Mouse (Mus musculus) C2C12 (cell line): ENCODE measurements around the gene Olfm4.

Experiments
- CEBPB ChIP-seq: IDR thresholded peaks from one replicate; pipeline ENCODE4 v1.6.1; 2011; ENCODE audit warnings: low read depth, mild to moderate bottlenecking, control low read depth, moderate library complexity
- CTCF ChIP-seq: IDR thresholded peaks from one replicate; pipeline ENCODE4 v1.5.1; 2011; ENCODE audit not compliant: control insufficient read depth, insufficient read depth, insufficient read length
- MAX ChIP-seq: IDR thresholded peaks from one replicate; pipeline ENCODE4 v1.6.1; 2011; ENCODE audit warnings: mild to moderate bottlenecking, control low read depth
- MYOD1 ChIP-seq: IDR thresholded peaks from one replicate; pipeline ENCODE4 v1.6.1; 2011; ENCODE audit warnings: low read depth; ENCODE audit not compliant: control insufficient read depth, insufficient read length
- USF1 ChIP-seq: IDR thresholded peaks from one replicate; pipeline ENCODE4 v1.6.1; 2011; ENCODE audit warnings: low read depth, mild to moderate bottlenecking, control low read depth, moderate library complexity

DNA sequence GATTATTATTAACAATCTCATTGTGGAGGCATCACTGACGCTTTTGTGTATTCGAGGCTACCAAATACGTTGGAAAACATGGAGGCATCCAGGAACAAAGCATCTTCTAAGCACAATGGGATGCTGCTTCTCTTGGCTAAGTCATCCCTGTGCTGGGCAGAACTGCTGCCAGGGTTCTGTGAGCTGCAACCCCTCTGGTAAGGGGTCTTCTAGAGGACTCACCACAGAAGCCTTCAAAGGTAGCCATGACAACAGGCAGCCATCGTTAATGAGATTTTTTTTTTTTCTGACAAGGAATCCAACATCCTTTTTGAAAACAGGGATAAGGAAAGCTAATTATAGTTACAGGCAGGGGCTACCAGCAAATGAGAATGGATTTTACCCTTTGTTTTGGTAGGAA lies 13.7 kb downstream of the Olfm4 start:
- TF ChIP-seq USF1, result no peak
- no peak for TF ChIP-seq CTCF
- no peak for TF ChIP-seq MAX
- no peak for TF ChIP-seq MYOD1
- no peak for TF ChIP-seq CEBPB
